Mouse (Mus musculus) urinary bladder, adult 18-20 months (tissue): Measurements from ENCODE around the gene Usp40.
A peak's percentile ranks its signal among the peaks of the same experiment; 100 is the strongest.
"Not testable (repeated sequence)": the region's sequence is repeated elsewhere in the genome, so short reads cannot be mapped to it uniquely, and the experiment has no call there.

Source experiments
- DNase-seq, 2 experiments: peaks; one replicate each; pipeline ENCODE4 v3.0.0; 2022; ENCODE audit warnings: low spot score in 2 of 2, mixed read lengths in 2 of 2

Usp40 gene

DNA sequence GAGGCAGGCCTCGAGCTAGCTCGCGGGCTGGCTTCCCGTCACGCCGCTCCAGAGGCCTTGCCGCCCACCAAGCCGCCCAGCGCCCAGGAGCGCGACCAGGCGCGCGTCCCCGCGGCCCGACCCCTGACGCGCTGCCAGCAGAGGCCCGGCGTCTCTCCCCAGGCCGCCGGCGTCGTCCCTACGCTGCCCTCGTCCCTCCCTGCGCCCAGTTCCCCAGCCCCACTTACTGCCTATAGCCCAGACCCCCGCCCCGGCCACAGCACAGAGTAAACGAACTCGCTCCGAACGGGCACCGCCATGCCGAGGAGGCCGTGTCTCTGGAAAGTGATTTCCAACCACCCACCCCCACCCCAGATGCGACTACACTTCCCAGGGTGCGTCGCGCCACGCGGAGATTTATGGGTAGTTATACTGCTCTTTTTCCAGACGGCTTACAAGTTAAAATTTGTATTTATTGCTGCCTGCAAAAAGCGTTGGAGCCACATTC is at the start of gene Usp40:
TSS of gene Usp40 (minus strand) at position 341 of the 487 bp plus-strand sequence.
- peak; percentile 54 to 82 for DNase-seq

GRCm38 (mm10) chr1:88055088-88055487 is 46.7 kb upstream of the Usp40 start, which contains the start of gene Ugt1a10:
TSS of gene Ugt1a10 (plus strand) at chr1:88055388.
- no peak for DNase-seq

DNA sequence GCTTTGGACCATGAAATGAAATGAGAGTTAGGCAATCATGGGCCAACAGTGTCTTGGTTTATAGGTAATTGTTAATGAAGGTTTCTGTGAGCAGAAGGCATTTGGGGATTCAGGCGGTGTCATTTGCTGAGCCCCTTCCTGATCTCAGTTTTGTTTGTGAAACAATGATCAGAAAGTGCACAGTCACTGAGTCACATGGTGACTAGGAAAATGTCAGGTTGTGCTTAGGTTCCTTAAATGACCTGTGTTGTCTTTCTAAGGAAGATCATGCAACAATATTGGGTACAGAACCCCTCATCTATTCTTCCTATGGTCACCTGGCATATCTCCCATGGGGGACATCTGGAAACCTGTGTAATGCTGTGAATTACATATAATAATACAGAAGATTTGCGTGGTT is 39.1 kb upstream of the Usp40 start:
- DNase-seq = not testable (repeated sequence)

GRCm38 (mm10) chr1:88044832-88045437 is 36.6 kb upstream of the Usp40 start:
- DNase-seq = not testable (repeated sequence)

GRCm38 (mm10) chr1:88043044-88043443 is 34.7 kb upstream of the Usp40 start:
- DNase-seq = not testable (repeated sequence)

GRCm38 (mm10) chr1:88025244-88025643 is 16.9 kb upstream of the Usp40 start:
- not testable (repeated sequence) for DNase-seq

DNA sequence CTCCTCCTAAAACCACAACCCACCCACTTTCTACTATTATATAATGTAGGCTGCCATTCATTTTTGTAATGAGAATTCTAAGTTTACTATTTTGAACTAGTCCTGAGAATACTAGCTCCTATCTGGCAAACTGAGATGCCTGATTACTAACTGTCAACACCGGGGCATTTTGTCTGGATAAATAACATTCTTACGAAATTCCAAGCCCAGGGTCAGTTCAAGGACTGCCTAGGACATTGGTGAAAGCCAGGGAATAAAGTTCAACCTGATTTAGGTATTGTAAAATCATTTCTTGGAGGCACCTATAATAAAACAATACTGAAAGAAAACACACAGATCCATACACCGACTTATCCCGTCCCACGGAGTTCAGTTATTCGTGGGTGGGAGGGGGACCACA is 7.0 kb upstream of the Usp40 start:
- DNase-seq = no peak

DNA sequence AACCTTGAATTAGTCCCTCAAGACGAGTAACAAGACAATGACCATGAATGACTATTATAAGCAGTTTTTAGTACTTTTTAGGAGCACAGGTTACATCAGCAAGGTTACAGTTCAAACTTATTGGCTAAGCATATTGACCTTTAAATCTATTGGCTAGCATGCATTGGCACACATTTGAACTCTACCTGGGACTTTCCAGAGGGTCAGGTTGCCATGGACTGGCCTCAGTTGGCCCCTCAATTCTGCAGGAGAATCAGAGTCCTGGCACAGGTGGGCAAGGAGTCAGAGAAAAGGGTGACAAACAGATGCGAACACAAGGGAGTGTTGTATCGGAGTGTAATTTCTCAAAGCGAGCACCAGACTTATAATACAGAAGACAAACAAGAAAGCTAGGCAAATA is 6.3 kb upstream of the Usp40 start:
- no peak for DNase-seq

DNA sequence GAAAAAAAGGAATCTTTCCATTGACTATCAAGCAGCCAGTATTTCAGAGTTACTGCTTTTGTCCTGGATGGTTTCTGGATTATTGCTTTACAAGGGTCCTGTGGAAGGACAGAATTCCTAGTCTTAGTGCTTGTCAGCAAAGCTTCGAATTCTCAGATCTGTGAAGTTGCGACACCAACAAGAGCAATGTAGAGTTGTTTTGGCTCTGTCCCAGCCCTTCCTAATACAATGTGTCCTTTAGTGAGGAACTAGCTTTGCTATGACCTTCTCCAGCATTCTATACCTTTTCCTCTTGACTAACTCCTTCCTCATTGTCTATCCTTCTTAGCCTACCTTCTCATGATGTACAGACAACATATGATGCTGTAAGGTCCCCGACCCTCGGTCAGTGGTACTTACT is 5.8 kb upstream of the Usp40 start:
- no peak for DNase-seq

GRCm38 (mm10) chr1:88013726-88014125 is 5.4 kb upstream of the Usp40 start:
- DNase-seq = no peak

DNA sequence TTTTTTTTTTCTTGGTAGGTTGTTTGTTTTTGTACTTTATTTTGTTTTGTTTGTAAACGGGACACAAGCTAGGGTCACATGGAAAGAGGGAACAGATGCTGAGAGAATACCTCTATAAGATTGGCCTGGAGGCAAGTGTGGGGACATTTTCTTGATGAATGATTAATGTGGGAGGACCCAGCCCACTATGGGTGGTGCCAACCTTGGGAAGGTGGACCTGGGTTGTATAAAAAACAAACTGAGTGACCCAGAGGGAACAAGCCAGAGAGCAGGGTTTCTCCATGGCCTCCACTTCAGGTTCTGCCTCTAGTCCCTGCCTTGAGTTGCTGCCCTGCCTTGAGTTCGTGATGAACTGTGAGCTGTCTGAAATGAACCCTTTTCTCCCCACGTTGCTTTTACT is 1.2 kb upstream of the Usp40 start:
- DNase-seq = no peak

- DNase-seq = no peak
Observed at GRCm38 (mm10) chr1:88008735-88009134, 384 bp upstream of the Usp40 start.

- no peak for DNase-seq
Observed at GRCm38 (mm10) chr1:88007692-88008210, 600 bp downstream of the Usp40 start.

GRCm38 (mm10) chr1:87992716-87993115 is 15.6 kb downstream of the Usp40 start:
- no peak for DNase-seq

DNA sequence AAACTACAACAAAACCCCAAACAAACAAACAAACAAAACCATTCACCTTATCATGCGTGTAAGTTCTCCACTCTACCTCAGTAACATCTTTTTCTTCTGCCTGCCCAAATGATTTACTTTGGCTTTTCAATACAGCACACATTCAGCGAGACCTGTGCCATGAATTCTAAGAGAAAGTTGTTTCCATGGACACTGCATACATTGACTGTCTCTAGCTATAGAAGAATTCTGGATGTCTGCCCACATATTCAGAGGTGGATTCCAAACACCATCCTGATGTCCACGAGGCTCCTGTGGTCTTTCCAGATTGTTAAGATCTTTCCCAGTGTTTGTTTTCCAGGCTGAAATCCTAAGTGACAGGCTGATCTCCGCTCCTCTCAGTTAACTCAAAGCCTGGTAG is 26.1 kb downstream of the Usp40 start:
- DNase-seq = no peak

- no peak for DNase-seq
Observed at GRCm38 (mm10) chr1:87970381-87970780, 38.0 kb downstream of the Usp40 start.

- DNase-seq = no peak
Observed at GRCm38 (mm10) chr1:87961459-87962167, 46.7 kb downstream of the Usp40 start.

- no peak for DNase-seq
Observed at GRCm38 (mm10) chr1:87960752-87961151, 47.6 kb downstream of the Usp40 start.

- no peak for DNase-seq
Observed at GRCm38 (mm10) chr1:87959998-87960431, 48.3 kb downstream of the Usp40 start.

- no peak for DNase-seq
Observed at GRCm38 (mm10) chr1:87959532-87959931, 48.8 kb downstream of the Usp40 start.

DNA sequence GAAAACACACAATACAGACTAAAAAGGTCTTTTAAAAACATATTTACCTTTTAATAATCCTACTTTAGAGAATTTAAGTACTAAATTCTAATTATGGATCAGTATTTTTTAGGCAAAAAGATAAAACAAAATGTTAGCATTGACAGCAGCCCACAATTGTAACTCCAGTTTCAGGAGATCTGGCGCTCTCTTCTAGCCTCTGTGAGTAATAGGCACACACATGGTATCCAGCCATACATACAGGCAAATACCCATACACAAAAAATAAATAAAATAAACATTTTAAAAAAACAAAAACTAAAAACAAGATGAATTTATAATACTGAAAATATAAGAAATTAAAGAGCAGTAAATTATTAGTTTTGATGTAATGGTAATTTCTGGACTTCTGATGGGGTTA is 49.4 kb downstream of the Usp40 start:
- no peak for DNase-seq

DNA sequence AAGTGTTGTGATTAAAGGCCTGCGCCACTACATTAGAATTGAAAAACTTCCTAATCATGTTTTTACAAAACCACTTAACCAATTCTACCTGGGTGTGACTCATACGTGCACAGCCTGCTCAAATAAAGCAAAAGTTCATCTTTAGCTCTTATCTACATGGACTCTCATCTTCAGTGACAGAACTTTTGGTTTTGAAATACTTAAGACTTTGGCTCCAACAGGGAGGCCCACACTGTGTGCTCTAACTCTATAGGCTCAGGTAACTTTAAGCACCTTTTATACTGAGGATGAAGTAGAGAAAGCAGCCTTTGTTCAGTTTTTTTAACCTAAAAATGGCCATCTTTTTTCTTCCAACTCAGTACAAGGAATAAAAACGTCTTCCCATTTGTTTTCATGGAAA is 55.3 kb downstream of the Usp40 start:
- no peak for DNase-seq

DNA sequence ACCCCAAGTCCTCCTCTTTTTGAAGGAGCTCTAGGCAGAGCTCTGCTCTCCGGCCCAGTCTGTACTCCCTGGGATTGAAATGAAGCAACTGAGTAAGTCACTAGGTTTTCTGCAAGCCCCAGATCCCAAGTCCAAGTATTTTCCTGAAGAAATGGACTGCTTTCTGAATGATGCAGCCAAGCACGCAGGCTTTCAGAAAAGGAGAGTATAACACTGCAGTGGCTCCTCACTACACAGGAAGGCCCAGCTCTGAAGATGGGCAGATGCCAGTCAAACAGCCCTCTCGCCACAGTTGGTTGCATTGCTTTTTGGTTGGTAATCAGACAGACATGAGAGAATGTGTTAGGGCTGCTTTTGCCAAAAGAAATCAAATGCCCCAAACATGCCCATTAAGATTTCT is 56.7 kb downstream of the Usp40 start:
- DNase-seq = no peak
